Mouse (Mus musculus): ENCODE results near the gene Snap23. TPM values are rescaled to one million over a fixed set of nuclear protein-coding genes. Genes with fewer than 3 reads are reported as not detected.

Gene Snap23
- polyA plus RNA-seq, 1 experiment from 2014 or later = 46.4 TPM

- Histone ChIP-seq H3K27me3 (replicated peaks) (no peaks in the 10 kb centered on the region), H3K4me3 (peak within 1 kb of the TSS; percentile 71), H3K36me3 (peaks cover 22% of the 10 kb centered on the region), H3K4me2 (peak within 1 kb of the TSS; percentile 74), H3K9ac (peak within 1 kb of the TSS; percentile 81), H3K27ac (replicated peaks) (peak within 1 kb of the TSS; percentile 50), H3K9me3 (no peaks in the 10 kb centered on the region), H3K4me1 (peaks cover 32% of the 10 kb centered on the region)
- ATAC-seq (ENCODE audit: extremely low read depth, insufficient number of reproducible peaks, low FRiP score, low TSS enrichment) = peak; percentile 100
- WGBS = 2% methylated on average over 36 of the region's 36 CpGs
Measured at GRCm38 (mm10) chr2:120628886-120629735, 61.6 kb downstream of the Snap23 start, which contains the start of gene Stard9. TSS of gene Stard9 (plus strand) at chr2:120629121.

DNA sequence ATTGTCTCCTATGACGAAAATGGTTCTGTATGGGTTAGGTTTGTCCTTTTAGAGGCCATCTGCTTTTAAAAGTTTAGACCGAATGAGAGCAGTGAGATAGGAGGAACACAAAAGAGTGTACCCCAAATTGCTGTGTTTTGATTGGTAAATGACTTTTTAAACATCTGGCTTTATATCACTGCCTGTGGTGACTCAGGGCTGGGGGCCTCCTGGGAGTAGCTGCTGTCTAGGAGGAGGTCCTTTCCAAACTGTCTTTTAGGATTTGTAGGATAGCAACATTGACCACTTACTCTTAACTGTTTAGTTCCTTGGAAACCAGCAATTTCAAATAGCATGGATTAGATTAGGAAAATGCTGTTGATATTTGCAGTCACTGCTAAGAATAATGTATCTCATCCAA lies 62.8 kb downstream of the Snap23 start:
- H3K4me3 ChIP-seq = peak overlapping the region; percentile 71; the same call in 1 of the 2 replicates
- no peaks in the 10 kb centered on the region for H3K27me3 ChIP-seq (replicated peaks)
- no peak overlapping the region for H3K27ac ChIP-seq (replicated peaks)
- ATAC-seq (ENCODE audit: extremely low read depth, insufficient number of reproducible peaks, low FRiP score, low TSS enrichment) = no peak
- H3K9ac ChIP-seq = no peak overlapping the region
- H3K4me1 ChIP-seq = peaks cover 32% of the 10 kb centered on the region
- peak overlapping the region; percentile 74 for H3K4me2 ChIP-seq
- no peaks in the 10 kb centered on the region for H3K9me3 ChIP-seq
- 70% methylated on average over 2 of the region's 2 CpGs for WGBS
- H3K36me3 ChIP-seq = peaks cover 32% of the 10 kb centered on the region

GRCm38 (mm10) chr2:120630655-120631054 lies 63.2 kb downstream of the Snap23 start:
- no peak for ATAC-seq (ENCODE audit: extremely low read depth, insufficient number of reproducible peaks, low FRiP score, low TSS enrichment)
- 43% methylated on average over 2 of the region's 2 CpGs for WGBS
- H3K36me3 ChIP-seq = peaks cover 36% of the 10 kb centered on the region
- no peak overlapping the region for H3K27ac ChIP-seq (replicated peaks)
- no peak overlapping the region for H3K4me3 ChIP-seq
- no peaks in the 10 kb centered on the region for H3K27me3 ChIP-seq (replicated peaks)
- H3K4me1 ChIP-seq = peaks cover 32% of the 10 kb centered on the region
- peak overlapping the region; percentile 74 for H3K4me2 ChIP-seq
- no peak overlapping the region for H3K9ac ChIP-seq
- no peaks in the 10 kb centered on the region for H3K9me3 ChIP-seq

DNA sequence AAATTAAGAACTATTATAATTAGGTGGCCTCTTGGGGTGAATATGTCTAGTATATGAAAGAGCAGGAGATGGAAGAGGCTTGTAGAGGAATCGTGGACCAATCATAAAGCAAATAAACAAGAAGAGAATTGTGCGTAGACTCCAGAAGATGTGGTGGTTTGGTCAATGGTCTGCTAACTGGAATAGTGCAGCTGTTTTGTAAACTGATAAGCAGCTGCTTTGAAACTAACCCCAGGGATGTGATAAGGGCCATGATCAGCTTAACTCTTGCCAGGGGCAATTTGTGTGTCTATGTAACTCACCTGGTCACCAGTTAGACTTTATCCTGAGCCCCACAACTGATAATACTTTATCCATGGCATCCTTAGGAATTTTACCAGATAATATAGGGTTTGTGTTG lies 64.0 kb downstream of the Snap23 start:
- Histone ChIP-seq H3K4me2 (no peak overlapping the region), H3K4me1 (peaks cover 32% of the 10 kb centered on the region), H3K9ac (no peak overlapping the region), H3K4me3 (no peak overlapping the region), H3K27me3 (replicated peaks) (no peaks in the 10 kb centered on the region), H3K9me3 (no peaks in the 10 kb centered on the region), H3K27ac (replicated peaks) (no peak overlapping the region), H3K36me3 (peaks cover 37% of the 10 kb centered on the region)
- 64% methylated on average over 2 of the region's 2 CpGs for WGBS
- ATAC-seq (ENCODE audit: extremely low read depth, insufficient number of reproducible peaks, low FRiP score, low TSS enrichment) = no peak

DNA sequence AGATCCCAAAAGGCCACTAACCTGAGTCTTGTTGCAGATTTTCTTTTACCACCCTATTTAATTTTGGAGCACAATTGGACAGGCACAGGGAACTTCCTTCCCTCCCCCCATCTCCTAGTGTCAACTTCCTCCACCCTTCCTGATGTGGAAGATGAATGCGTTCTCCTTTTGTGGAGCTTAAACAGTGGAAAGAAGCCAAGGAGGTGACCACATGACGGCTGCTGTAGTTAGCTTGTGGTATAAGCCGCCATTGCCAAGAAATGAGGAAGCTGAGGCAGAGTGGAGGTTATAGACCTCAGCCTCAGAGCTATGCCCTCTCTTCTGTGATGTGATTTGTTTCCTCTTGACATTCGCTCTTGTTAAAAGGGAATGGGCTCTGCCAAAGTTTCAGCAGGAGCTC lies 64.5 kb downstream of the Snap23 start:
- Histone ChIP-seq H3K27ac (replicated peaks) (no peak overlapping the region), H3K4me1 (peaks cover 32% of the 10 kb centered on the region), H3K4me3 (no peak overlapping the region), H3K4me2 (no peak overlapping the region), H3K9ac (no peak overlapping the region), H3K9me3 (no peaks in the 10 kb centered on the region), H3K36me3 (peaks cover 37% of the 10 kb centered on the region), H3K27me3 (replicated peaks) (no peaks in the 10 kb centered on the region)
- no peak for ATAC-seq (ENCODE audit: extremely low read depth, insufficient number of reproducible peaks, low FRiP score, low TSS enrichment)
- WGBS = 62% methylated on average over 4 of the region's 4 CpGs

GRCm38 (mm10) chr2:120640835-120641234 lies 73.4 kb downstream of the Snap23 start:
- no peak for ATAC-seq (ENCODE audit: extremely low read depth, insufficient number of reproducible peaks, low FRiP score, low TSS enrichment)
- Histone ChIP-seq H3K36me3 (peaks cover 13% of the 10 kb centered on the region), H3K4me1 (no peaks in the 10 kb centered on the region), H3K27me3 (replicated peaks) (no peaks in the 10 kb centered on the region), H3K9ac (no peak overlapping the region), H3K4me2 (no peak overlapping the region), H3K9me3 (no peaks in the 10 kb centered on the region), H3K27ac (replicated peaks) (no peak overlapping the region), H3K4me3 (no peak overlapping the region)
- 89% methylated on average over 8 of the region's 8 CpGs for WGBS

- Histone ChIP-seq H3K9me3 (no peaks in the 10 kb centered on the region), H3K27ac (replicated peaks) (no peak overlapping the region; the same call in 1 of the 2 replicates), H3K4me3 (no peak overlapping the region), H3K36me3 (peaks cover 13% of the 10 kb centered on the region), H3K4me2 (no peak overlapping the region), H3K27me3 (replicated peaks) (no peaks in the 10 kb centered on the region), H3K4me1 (no peaks in the 10 kb centered on the region), H3K9ac (no peak overlapping the region)
- 68% methylated on average over 7 of the region's 7 CpGs for WGBS
- no peak for ATAC-seq (ENCODE audit: extremely low read depth, insufficient number of reproducible peaks, low FRiP score, low TSS enrichment)
Measured at GRCm38 (mm10) chr2:120643836-120644235, 76.4 kb downstream of the Snap23 start.

DNA sequence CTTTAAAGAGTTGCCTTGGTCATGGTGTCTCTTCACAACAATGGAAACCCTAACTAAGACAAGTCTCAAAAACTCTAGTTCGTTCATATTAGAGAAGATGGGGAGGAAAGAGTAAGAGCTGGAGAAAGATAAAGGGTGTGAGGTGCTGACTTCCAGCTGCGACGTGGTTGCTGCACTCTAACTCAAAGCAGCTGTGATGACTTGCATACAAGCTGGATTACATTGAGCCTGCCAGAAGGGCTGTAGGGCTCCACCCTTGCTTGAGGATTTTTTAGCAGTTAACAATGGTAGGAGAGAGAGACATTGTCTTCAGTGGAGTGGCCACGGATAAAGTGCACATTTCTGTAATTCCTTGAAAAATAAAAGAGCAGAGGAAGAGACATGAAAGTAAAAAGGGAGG lies 79.3 kb downstream of the Snap23 start:
- no peak overlapping the region for H3K9ac ChIP-seq
- H3K4me3 ChIP-seq = no peak overlapping the region
- H3K36me3 ChIP-seq = no peaks in the 10 kb centered on the region
- no peak overlapping the region for H3K27ac ChIP-seq (replicated peaks)
- H3K27me3 ChIP-seq (replicated peaks) = no peaks in the 10 kb centered on the region
- peaks cover 1% of the 10 kb centered on the region; the same call in 1 of the 2 replicates for H3K4me1 ChIP-seq
- no peak overlapping the region for H3K4me2 ChIP-seq
- 61% methylated on average over 4 of the region's 4 CpGs for WGBS
- no peaks in the 10 kb centered on the region for H3K9me3 ChIP-seq
- no peak for ATAC-seq (ENCODE audit: extremely low read depth, insufficient number of reproducible peaks, low FRiP score, low TSS enrichment)

Other genes starting within 250 kb of the Snap23 start
- gene Vps39, start 214.5 kb upstream of the Snap23 start, polyA plus RNA-seq (2015; fragmentation: Nextera tagmentation; extraction: Ambion mirVana) = 15.4 and 16.0 TPM in 2 replicates
- 8.7 and 9.1 TPM in 2 replicates for gene Ganc, start 163.8 kb upstream of the Snap23 start, polyA plus RNA-seq (2015; fragmentation: Nextera tagmentation; extraction: Ambion mirVana)
- 4.6 and 5.5 TPM in 2 replicates for gene Tmem87a, start 163.6 kb upstream of the Snap23 start, polyA plus RNA-seq (2015; fragmentation: Nextera tagmentation; extraction: Ambion mirVana)
- gene Capn3, start 111.7 kb upstream of the Snap23 start, polyA plus RNA-seq (2015; fragmentation: Nextera tagmentation; extraction: Ambion mirVana) = 3.4 and 3.9 TPM in 2 replicates
- gene Zfp106, start 3.8 kb upstream of the Snap23 start, polyA plus RNA-seq (2015; fragmentation: Nextera tagmentation; extraction: Ambion mirVana) = 40.0 and 41.9 TPM in 2 replicates
- 18.9 and 20.2 TPM in 2 replicates for gene Haus2, start 41.7 kb downstream of the Snap23 start, polyA plus RNA-seq (2015; fragmentation: Nextera tagmentation; extraction: Ambion mirVana)
- gene Lrrc57, start 41.8 kb downstream of the Snap23 start, polyA plus RNA-seq (2015; fragmentation: Nextera tagmentation; extraction: Ambion mirVana) = 19.5 and 21.0 TPM in 2 replicates
- gene Stard9, start 61.5 kb downstream of the Snap23 start, polyA plus RNA-seq (2015; fragmentation: Nextera tagmentation; extraction: Ambion mirVana) = 2.4 and 2.8 TPM in 2 replicates